Mouse (Mus musculus) layer of hippocampus, adult 11-12 months (tissue): ENCODE results near the gene Dchs2.
"Not testable (repeated sequence)": the region's sequence is repeated elsewhere in the genome, so short reads cannot be mapped to it uniquely, and the experiment has no call there.

Experiments
- DNase-seq: peaks from one replicate; pipeline ENCODE4 v3.0.0; 2022; ENCODE audit warnings: low spot score

Dchs2 gene

DNA sequence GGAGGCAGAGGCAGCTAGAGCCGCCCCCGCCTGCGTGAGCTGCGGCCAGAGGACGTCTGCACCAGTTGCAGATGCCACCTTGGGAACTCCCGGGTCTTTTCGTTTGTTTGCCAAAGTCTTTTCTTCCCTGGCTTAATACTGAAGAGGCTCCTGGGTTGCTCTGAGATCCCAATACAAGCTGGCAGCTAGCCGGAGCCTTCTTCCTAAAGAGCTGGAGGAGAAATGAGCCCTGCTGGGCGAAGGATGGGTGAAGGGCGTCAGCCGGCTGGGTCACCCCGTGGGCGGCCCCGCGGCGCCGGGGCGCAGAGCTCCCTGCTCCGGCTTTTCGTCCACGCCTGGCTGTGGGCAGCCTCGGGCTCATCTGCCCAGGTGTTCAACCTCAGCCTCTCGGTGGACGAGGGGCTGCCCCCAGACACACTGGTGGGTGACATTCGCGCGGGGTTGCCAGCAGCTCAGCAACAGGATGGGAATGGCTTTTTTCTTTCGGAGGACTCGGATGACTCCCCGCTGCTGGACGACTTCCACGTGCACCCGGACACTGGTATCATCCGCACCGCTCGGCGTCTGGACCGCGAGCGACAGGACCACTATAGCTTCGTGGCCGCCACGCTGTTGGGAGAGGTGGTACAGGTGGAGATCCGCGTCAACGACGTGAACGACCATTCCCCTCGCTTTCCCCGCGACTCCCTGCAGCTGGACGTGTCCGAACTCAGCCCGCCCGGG lies at the start of gene Dchs2:
Dchs2 (plus strand) TSS at position 223 of the 723 bp plus-strand sequence.
- no peak for DNase-seq

DNA sequence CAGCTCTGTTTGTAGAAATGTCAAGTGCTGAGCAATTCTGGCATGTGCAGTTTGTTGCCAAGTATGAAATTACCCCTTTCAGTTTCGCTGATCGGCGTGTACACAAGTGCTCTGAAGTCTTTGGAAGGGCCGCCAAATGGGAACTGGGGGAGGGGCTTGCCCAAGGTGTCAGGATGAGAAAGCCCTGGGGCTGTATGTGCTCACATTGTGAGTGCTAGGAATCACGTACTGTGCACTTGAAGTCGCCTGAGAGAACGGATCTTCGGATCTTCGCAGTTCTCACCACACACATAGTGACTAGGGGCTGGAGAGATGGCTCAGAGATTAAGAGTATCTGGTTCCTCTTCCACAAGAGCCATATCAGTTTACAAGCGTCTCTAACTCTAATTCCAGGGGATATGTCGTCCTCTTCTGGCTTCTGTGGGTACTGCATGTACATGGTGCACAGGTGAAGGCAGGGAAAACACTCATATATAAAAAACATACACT lies 47.1 kb upstream of the Dchs2 start:
- peak; percentile 75 for DNase-seq

- DNase-seq = no peak
These were observed 30.2 kb upstream of the Dchs2 start for GRCm38 (mm10) chr3:83097586-83097985.

DNA sequence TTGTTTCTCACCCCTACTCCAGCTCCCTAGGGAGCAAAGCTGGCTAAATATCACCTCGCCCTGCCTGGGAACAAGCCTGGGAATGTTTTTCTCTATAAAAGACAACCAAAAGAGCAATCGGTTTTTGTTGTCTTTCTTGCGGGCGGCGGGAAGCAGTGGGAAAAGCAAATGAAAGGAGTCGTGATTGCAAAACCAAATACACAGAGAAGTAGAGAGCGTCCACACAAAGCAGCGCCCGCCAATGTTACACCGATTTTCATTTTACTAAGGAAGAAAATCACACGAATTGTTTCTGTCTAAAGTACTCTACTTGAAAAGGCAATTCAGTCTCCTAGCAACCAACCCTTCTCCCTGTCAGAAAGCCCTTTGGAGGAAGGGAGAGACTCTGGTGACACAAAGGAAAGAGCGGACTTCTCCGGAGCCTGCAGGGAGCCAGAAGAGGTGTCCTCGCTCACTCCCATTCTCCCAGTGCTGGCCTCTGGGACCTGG lies 29.2 kb upstream of the Dchs2 start:
- DNase-seq = no peak

DNA sequence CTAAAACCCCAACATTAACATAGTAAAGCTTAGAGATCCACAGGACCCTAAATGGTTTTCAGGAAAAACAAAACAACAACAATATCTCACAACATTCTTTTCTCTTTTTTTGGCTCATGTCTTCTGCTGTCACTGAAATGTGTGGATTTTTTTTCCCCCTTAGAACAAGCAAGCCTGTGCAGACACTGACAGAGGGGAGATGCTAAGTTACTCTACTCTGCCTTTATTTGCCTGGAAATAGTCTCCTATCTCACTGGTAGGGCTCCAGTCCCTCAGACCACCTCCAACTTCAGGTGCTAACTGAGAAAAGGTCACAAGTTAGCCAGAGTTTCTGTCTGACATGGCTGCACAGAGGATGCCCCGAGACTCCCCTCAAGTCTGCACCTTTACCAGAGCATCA lies 28.6 kb upstream of the Dchs2 start:
- no peak for DNase-seq

DNA sequence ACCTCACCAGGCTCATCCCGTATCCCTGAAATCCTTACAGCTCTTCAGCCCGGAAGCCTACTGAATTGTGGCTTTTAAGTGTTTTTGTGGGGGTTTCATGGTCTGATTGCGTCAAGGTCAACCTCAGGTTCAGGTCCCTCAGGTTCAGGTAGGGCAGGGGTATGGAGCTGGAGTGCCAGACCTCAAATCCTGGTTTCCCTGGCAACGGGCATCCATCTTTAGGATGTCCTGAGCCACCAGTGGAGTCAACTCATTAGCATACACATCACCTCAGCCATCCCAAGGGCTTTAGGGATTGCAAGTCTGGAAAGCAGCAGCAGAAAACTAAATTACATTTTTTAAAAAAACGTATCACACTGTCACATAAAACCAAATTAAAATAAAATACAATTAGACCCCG lies 28.1 kb upstream of the Dchs2 start:
- DNase-seq = no peak

DNA sequence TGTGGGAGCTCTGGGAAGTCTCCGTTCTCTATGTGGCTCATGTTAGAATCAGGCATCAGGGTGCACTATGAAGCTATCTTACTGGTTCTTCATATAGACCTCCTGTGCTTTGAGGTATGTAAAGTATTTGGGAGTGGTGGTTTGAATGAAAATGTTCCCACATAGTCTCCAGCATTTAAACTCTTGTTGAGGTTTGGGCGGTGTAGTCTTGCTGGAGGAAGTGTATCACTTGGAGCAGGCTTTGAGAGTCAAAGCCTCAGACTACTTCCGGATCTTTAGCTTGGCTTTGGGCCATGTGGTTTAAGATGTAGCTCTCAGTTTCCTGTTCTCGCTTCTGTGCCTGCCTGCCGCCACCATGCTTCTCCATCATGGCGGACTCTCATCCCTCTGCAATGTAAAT lies 25.5 kb upstream of the Dchs2 start:
- no peak for DNase-seq

DNA sequence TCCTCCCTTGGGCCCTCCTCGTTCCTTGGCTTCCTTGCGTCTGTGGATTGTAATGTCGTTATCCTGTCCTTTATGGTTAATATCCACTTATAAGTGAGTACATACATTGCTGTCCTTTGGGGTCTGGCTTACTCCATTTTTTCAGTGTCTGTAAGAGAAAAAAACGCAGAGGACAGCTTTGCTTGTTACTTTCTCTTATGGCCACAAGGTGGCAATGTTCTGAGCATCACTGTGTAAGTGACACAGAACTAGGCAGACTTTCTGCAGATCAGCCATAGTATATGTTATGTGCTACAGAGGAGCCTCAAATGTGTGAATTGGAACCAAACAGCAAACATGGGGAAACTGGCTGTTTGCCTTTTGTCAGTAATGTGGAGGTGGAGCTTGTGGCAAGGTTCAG lies 17.6 kb upstream of the Dchs2 start:
- peak; percentile 23 for DNase-seq

DNA sequence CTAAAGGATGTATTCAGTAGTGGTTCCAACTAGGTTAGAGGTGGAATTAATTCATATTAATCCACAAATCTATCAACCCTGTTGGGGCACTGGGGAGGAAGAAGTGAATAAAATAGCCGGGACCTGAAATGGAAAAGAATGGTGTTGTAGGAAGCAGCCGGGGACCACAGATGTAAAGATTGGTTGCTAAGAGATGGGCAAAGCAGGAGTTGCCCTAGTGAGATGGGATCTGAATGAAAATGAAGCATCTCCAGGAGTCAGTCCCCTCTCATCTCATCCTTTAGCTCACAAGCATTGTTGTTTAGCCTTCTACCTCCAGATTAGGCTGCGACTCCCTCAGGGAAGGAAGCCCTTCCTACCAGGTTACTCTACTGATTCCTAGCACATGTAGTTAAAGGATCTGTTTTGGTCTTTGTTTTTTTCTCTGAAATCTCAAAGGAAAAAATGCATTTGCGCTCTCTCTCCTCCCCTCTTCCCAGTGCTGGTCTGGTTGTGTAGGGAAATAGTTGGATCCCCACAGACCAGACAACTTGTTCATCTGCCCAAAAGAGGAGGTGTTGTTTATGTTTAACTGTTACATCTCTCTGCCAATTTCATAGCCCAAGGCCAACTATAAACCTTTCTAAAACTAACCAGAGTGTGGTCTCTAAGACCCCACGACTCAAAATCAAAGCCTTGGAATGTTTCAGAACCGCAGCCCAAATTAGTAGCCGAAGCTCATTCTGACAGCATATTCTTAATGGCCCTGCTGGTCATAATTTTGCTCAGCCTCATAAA lies 16.1 kb upstream of the Dchs2 start:
- no peak for DNase-seq

GRCm38 (mm10) chr3:83112869-83113268 lies 14.9 kb upstream of the Dchs2 start:
- DNase-seq = no peak

GRCm38 (mm10) chr3:83114946-83115345 lies 12.8 kb upstream of the Dchs2 start:
- no peak for DNase-seq

- DNase-seq = no peak
These were observed 10.2 kb upstream of the Dchs2 start for GRCm38 (mm10) chr3:83117592-83117991.

DNA sequence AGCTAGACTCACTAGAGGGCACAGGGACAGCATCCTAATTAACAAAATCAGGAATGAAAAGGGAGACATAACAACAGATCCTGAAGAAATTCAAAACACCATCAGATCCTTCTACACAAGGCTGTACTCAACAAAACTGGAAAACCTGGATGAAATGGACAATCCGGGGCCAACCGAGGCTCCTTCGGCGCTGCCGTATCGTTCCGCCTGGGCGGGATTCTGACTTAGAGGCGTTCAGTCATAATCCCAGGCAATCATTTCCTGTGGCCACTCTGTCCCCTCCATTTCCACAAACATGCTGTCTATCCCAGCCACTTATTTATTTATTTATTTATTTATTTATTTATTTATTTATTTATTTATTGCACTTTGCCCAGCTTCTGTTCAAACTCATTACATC lies 3.8 kb upstream of the Dchs2 start:
- not testable (repeated sequence) for DNase-seq

GRCm38 (mm10) chr3:83127088-83127725 lies 541 bp upstream of the Dchs2 start:
- peak; percentile 7 for DNase-seq

- peak; percentile 12 for DNase-seq
These were observed 738 bp downstream of the Dchs2 start for GRCm38 (mm10) chr3:83128449-83128922.

DNA sequence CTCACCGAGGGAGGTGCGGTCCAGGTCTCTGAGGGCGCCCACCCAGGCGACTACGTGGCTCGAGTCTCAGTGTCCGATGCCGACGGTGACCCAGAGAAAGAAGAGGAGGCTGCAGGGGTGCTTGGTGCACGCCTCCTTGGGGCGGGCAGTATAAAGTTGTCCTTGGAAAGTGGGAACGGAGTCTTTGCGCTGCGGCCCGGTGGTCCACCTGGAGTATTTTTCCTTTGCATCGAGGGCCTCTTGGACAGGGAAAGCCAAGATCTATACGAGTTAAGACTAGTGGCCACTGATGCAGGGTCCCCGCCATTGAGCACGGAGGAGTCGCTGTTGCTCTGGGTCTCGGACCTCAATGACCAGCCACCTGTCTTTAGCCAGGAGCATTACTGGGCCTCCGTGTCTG lies 1.4 kb downstream of the Dchs2 start:
- no peak for DNase-seq

DNA sequence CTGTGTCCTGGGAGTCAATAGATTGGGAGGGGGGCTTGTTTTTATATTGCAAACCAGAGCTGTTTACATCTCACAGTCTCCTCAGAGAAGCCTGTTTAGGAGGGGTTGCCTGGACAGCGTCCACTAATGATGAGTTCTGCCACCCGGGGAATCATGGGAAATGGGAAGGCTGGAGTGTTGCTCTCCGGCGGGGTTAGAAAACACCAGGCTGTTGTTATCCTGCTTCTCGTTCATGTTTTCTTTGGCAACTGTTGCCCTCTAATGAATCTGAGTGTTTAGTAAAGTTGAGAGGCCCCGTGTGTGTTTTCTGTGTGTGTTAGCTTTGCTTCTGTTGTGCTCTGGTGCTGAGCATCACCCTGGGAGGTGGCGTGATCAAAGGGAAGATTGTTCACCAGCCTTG lies 8.7 kb downstream of the Dchs2 start:
- no peak for DNase-seq

GRCm38 (mm10) chr3:83138820-83139219 lies 11.1 kb downstream of the Dchs2 start:
- DNase-seq = no peak

GRCm38 (mm10) chr3:83145610-83146009 lies 17.9 kb downstream of the Dchs2 start:
- no peak for DNase-seq

DNA sequence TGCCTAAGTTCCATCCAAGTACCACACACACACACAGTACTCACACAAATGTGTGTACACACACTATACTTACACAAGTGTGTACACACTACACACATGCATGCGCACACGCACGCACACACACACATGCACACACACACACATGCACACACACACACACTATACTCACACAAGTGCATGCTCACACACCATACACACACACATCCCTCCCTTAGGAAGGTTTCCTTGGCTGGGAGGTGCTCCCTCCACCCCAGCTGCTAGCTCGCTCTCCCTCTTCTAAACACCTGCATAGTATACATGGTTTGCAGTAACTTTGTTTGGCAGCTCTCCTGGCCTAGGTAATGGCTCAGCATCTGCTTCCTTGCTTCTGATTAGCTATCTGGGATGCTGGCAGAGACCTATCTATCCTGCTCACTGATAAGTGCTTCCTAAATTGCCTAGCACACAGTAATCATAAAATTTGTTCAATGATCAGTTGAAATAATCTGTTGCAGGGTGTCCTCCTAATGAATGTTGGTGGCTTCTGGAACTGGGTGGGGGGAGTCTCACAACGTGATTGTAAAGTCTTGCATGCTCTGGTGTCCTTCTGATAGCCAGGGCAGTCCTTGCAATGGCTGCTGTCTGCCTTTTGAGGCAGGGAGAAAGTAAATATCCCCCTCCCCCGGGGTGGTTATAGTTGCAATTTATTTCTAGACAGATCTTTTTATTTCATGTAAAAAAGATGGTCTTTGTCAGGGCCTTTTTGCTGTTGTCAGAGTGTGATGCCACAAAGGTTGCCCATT lies 19.7 kb downstream of the Dchs2 start:
- no peak for DNase-seq

GRCm38 (mm10) chr3:83148055-83148447 lies 20.3 kb downstream of the Dchs2 start:
- no peak for DNase-seq

- no peak for DNase-seq
These were observed 20.8 kb downstream of the Dchs2 start for GRCm38 (mm10) chr3:83148508-83148907.
